Mouse (Mus musculus) forebrain, embryonic 14.5 days (tissue): ENCODE results near the gene Hecw2. TPM values are rescaled to one million over a fixed set of nuclear protein-coding genes. Genes with fewer than 3 reads are reported as not detected.
A peak's percentile ranks its signal among the peaks of the same experiment; 100 is the strongest.

Source experiments
- ATAC-seq: fragments of 200-750 bp; cut with Nextera tagmentation; 2 replicates; pipeline ENCODE4 v1.8.0; 2017; ENCODE audit warnings: mild to moderate bottlenecking, moderate library complexity
- DNase-seq: peaks from one replicate; pipeline ENCODE4 v3.0.0-alpha.2; 2015; ENCODE audit warnings: low spot score
- H3K27ac ChIP-seq: fragments of 300-500 bp; sonication (generic); 2 replicates; pipeline ENCODE4 v1.5.1; 2014; ENCODE audit warnings: low read depth, mild to moderate bottlenecking, control low read depth, low read length, moderate library complexity
- H3K27me3 ChIP-seq: fragments of 300-500 bp; sonication (generic); replicated peaks from 2 replicates; pipeline ENCODE4 v1.6.1; 2014; ENCODE audit warnings: low read length, control low read depth, mixed read lengths; ENCODE audit not compliant: control insufficient read depth, insufficient read depth
- H3K36me3 ChIP-seq: fragments of 300-500 bp; sonication (generic); 2 replicates; pipeline ENCODE4 v1.6.1; 2014; ENCODE audit warnings: low read length, control low read depth; ENCODE audit not compliant: control insufficient read depth, insufficient read depth
- H3K4me1 ChIP-seq: fragments of 300-500 bp; sonication (generic); 2 replicates; pipeline ENCODE4 v1.6.1; 2014; ENCODE audit warnings: antibody characterized with exemption, low read length, control low read depth; ENCODE audit not compliant: control insufficient read depth, insufficient read depth
- H3K4me2 ChIP-seq: fragments of 300-500 bp; sonication (generic); 2 replicates; pipeline ENCODE4 v1.6.1; 2014; ENCODE audit warnings: mild to moderate bottlenecking, control low read depth, low read length
- H3K4me3 ChIP-seq: fragments of 300-500 bp; sonication (generic); 2 replicates; pipeline ENCODE4 v1.5.1; 2014; ENCODE audit warnings: low read depth, low read length, control low read depth
- H3K9ac ChIP-seq: fragments of 300-500 bp; sonication (generic); 2 replicates; pipeline ENCODE4 v1.6.1; 2014; ENCODE audit warnings: mild to moderate bottlenecking, low read length, control low read depth, moderate library complexity
- H3K9me3 ChIP-seq: fragments of 300-500 bp; sonication (generic); replicated peaks from 2 replicates; pipeline ENCODE4 v1.6.1; 2016; ENCODE audit warnings: low read length, control low read depth, mixed read lengths; ENCODE audit not compliant: control insufficient read depth
- WGBS: fragments of 180-500 bp; shearing (Covaris S2); extraction: QIAGEN DNeasy Blood & Tissue Kit; methylation state at CpG from one replicate; pipeline ENCODE4 v1.1.7; 2014; 5-methylcytosine and 5-hydroxymethylcytosine counted together
- polyA plus RNA-seq: library from polyadenylated mRNA; unstranded; fragments of >200 nt; fragmentation: Nextera tagmentation; extraction: Ambion mirVana; gene quantifications from 2 replicates; pipeline ENCODE4 v1.2.1, GENCODE M21; 2014

The Hecw2 gene
- polyA plus RNA-seq, 1 experiment from 2014 or later: 1.7 TPM

DNA sequence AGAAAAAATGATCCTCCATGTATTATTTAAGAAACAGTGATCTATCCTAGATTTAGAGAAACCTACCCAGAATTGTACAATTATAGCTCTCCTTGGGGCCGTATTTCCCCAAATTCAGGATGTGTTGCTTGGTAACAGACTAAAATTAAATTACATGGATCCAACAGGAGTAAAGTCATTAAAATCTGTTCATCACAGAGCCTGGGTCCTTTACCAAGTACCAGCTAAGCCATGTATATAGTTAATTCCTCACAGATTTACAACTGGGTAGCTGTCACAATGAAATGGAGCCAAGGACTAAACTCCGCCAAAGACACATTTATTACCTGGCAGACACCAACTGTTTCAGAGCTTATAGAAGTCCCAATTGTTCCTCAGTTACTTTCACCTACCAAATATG lies 72.4 kb downstream of the Hecw2 start:
- Histone ChIP-seq H3K36me3 (no peaks in the 10 kb centered on the region), H3K4me2 (no peak overlapping the region), H3K9ac (no peak overlapping the region), H3K27ac (no peak overlapping the region), H3K4me1 (no peaks in the 10 kb centered on the region), H3K9me3 (no peaks in the 10 kb centered on the region), H3K4me3 (no peak overlapping the region), H3K27me3 (no peaks in the 10 kb centered on the region)
- DNase-seq (no peak), ATAC-seq (no peak)
- 89% methylated on average over 2 of the region's 2 CpGs for WGBS

DNA sequence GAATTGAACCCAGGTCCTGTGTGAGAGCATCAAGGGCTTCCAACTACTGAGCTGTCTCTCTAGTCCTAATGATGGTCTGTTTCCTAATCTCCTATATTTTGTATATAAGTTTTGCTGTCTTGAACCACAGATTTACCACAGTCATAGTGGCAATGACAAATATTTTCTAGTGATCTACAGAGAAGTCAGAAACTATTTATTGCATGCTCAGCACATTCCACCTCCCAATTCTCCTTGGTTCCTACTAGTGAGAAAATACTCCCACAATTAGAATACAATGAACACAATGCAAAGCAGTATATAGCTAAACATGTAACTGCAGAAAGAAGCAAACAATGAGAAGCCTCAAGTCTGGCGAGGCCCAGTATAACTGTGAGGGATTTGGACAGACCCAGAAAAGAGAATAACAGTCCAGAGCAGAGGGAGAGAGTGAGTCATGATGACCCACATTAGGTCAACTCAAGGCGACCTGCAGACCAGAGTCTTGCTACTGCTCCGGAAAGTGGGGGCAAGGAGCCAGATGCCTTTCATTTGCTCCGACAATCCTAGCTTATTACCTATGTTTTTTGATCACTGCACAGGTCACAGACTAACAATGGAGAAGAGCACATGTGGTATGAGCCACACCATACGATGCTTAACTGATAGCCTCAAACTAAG lies 73.8 kb downstream of the Hecw2 start:
- WGBS: 88% methylated on average over 5 of the region's 5 CpGs
- DNase-seq (no peak), ATAC-seq (no peak)
- Histone ChIP-seq H3K36me3 (no peaks in the 10 kb centered on the region), H3K9ac (no peak overlapping the region), H3K27ac (no peak overlapping the region), H3K4me3 (no peak overlapping the region), H3K27me3 (no peaks in the 10 kb centered on the region), H3K9me3 (no peaks in the 10 kb centered on the region), H3K4me2 (no peak overlapping the region), H3K4me1 (no peaks in the 10 kb centered on the region)

GRCm38 (mm10) chr1:54119638-54120320 lies 75.2 kb downstream of the Hecw2 start:
- H3K9ac ChIP-seq: no peak overlapping the region
- H3K4me3 ChIP-seq: no peak overlapping the region
- DNase-seq: peak; percentile 43
- ATAC-seq: peak; percentile 64; the same call in 1 of the 2 replicates
- H3K4me1 ChIP-seq: no peaks in the 10 kb centered on the region
- H3K4me2 ChIP-seq: no peak overlapping the region
- 55% methylated on average over 9 of the region's 9 CpGs for WGBS
- no peak overlapping the region for H3K27ac ChIP-seq
- H3K27me3 ChIP-seq: no peaks in the 10 kb centered on the region
- no peaks in the 10 kb centered on the region for H3K36me3 ChIP-seq
- H3K9me3 ChIP-seq: no peaks in the 10 kb centered on the region

DNA sequence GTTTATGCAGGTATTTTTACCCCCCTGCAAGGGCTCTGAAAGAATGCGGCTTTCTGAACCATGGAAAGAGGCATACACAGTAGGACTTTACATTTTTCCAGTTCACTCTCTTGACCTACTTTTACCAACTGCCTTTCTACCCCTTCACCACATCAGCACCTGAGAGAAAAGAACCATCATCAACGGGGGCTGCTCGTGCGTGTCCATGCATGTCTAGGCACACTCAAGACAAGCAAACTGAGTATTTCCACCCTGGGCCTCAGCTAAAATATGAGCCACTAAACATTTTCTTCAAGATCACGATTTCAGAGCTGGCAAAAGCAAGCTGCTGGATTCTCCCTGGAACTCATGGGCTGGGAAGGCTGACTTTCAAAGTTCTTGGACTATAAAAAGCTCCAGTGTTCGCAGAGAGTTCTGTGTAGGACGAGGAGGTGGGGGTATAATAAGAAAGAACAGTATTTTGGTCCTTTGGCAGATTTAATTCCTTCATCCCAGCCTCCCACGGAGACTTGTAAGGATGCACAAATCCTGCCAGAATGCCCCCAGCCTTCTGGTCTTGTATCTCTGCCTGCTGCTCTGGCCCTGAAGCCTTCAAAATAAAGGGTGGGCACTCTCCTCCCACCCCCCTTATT lies 76.5 kb downstream of the Hecw2 start:
- no peak overlapping the region for H3K9ac ChIP-seq
- H3K4me3 ChIP-seq: no peak overlapping the region
- no peaks in the 10 kb centered on the region for H3K36me3 ChIP-seq
- no peak overlapping the region for H3K4me2 ChIP-seq
- no peaks in the 10 kb centered on the region for H3K4me1 ChIP-seq
- H3K27ac ChIP-seq: no peak overlapping the region
- DNase-seq (no peak), ATAC-seq (no peak)
- no peaks in the 10 kb centered on the region for H3K27me3 ChIP-seq
- no peaks in the 10 kb centered on the region for H3K9me3 ChIP-seq
- 69% methylated on average over 8 of the region's 8 CpGs for WGBS

GRCm38 (mm10) chr1:54110920-54111605 lies 83.9 kb downstream of the Hecw2 start:
- no peak overlapping the region for H3K27ac ChIP-seq
- H3K36me3 ChIP-seq: no peaks in the 10 kb centered on the region
- H3K4me1 ChIP-seq: no peaks in the 10 kb centered on the region
- H3K27me3 ChIP-seq: no peaks in the 10 kb centered on the region
- H3K4me3 ChIP-seq: no peak overlapping the region
- DNase-seq (no peak), ATAC-seq (no peak)
- 88% methylated on average over 8 of the region's 8 CpGs for WGBS
- H3K9me3 ChIP-seq: no peaks in the 10 kb centered on the region
- no peak overlapping the region for H3K9ac ChIP-seq
- no peak overlapping the region for H3K4me2 ChIP-seq

- Histone ChIP-seq H3K4me3 (no peak overlapping the region), H3K27ac (no peak overlapping the region), H3K4me2 (no peak overlapping the region), H3K36me3 (no peaks in the 10 kb centered on the region), H3K9ac (no peak overlapping the region), H3K27me3 (no peaks in the 10 kb centered on the region), H3K4me1 (no peaks in the 10 kb centered on the region), H3K9me3 (no peaks in the 10 kb centered on the region)
- WGBS: 55% methylated on average over 5 of the region's 5 CpGs
- DNase-seq (no peak), ATAC-seq (no peak)
Observed at GRCm38 (mm10) chr1:54109255-54109654, 85.7 kb downstream of the Hecw2 start.

GRCm38 (mm10) chr1:54106756-54107155 lies 88.2 kb downstream of the Hecw2 start:
- no peak for ATAC-seq
- WGBS: 90% methylated on average over 3 of the region's 3 CpGs
- no peak overlapping the region for H3K4me2 ChIP-seq
- no peak overlapping the region for H3K4me3 ChIP-seq
- no peaks in the 10 kb centered on the region for H3K4me1 ChIP-seq
- no peak for DNase-seq
- H3K36me3 ChIP-seq: no peaks in the 10 kb centered on the region
- H3K9ac ChIP-seq: no peak overlapping the region
- no peak overlapping the region for H3K27ac ChIP-seq
- H3K27me3 ChIP-seq: no peaks in the 10 kb centered on the region
- H3K9me3 ChIP-seq: no peaks in the 10 kb centered on the region

- Histone ChIP-seq H3K9ac (no peak overlapping the region), H3K9me3 (no peaks in the 10 kb centered on the region), H3K4me3 (no peak overlapping the region), H3K27me3 (no peaks in the 10 kb centered on the region), H3K36me3 (no peaks in the 10 kb centered on the region), H3K4me1 (no peaks in the 10 kb centered on the region), H3K27ac (no peak overlapping the region), H3K4me2 (no peak overlapping the region)
- ATAC-seq (no peak), DNase-seq (no peak)
- WGBS: 89% methylated on average over 3 of the region's 3 CpGs
Observed at GRCm38 (mm10) chr1:54079708-54080107, 115.3 kb downstream of the Hecw2 start.
